Mouse (Mus musculus): ENCODE data around the gene Slc35f6.

Gene Slc35f6

DNA sequence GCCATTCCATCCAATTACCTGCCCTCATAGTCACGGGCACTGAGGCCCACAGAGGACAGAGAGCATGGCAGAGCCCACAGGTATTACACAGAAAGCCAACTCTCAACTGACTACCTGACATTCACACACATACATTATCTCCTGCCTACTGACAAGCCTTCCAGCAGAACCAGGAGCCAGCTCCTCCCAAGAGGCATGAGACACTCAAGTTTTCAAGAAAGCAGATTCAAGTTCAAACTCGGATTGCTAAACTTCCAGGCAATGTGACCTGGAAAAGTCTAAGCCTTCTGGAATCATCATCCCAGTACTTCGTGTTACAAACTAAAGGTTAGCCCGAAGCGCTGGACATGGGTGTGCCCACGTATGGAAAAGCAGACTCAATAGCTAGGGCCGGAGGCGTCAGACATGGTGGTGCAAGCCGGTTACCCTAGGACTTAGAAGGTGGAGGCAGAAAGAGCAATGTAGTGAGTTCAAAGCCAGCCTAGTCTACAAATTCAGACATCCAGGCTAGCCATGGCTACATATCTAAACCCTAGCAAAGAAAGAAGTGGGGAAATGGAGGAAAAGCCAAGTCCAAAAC lies 26.4 kb upstream of the Slc35f6 start:
- no peak for DNase-seq (ENCODE audit: low spot score)

DNA sequence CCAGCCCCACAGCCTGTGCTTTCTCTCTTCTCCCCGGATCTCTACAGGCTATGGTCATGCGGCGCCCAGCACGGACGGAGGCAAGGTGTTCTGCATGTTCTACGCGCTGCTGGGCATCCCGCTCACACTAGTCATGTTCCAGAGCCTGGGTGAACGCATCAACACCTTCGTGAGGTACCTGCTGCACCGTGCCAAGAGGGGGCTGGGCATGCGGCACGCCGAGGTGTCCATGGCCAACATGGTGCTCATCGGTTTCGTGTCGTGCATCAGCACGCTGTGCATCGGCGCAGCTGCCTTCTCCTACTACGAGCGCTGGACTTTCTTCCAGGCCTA lies 25.9 kb upstream of the Slc35f6 start:
- DNase-seq (ENCODE audit: low spot score), result no peak

DNA sequence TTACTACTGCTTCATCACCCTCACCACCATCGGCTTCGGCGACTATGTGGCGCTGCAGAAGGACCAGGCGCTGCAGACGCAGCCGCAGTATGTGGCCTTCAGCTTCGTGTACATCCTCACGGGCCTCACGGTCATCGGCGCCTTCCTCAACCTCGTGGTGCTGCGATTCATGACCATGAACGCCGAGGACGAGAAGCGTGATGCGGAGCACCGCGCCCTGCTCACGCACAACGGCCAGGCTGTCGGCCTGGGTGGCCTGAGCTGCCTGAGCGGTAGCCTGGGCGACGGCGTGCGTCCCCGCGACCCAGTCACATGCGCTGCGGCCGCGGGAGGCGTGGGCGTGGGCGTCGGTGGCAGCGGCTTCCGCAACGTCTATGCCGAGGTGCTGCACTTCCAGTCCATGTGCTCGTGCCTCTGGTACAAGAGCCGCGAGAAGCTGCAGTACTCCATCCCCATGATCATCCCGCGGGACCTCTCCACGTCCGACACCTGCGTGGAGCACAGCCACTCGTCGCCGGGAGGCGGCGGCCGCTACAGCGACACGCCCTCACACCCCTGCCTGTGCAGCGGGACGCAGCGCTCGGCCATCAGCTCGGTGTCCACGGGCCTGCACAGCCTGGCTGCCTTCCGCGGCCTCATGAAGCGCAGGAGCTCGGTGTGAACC lies 25.4 kb upstream of the Slc35f6 start:
- peak; percentile 62 for DNase-seq (ENCODE audit: low spot score)

DNA sequence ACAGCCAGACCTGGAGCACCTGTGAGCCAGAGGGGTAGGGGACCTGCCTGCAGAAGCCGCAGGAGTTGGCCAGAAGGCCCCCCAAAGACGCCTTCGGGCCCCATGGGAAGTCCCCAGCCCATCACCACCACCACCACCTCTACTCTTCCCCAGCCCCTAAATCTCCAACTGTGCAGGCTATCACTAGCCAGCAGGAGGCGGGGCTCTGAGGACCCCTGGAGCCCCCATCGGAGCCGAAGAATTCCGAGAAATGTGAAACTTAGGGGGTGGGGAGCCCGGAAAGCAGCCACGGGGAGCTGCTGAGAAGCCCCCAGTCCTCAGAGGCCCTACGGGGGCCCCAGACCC lies 24.9 kb upstream of the Slc35f6 start:
- DNase-seq (ENCODE audit: low spot score), result no peak

DNA sequence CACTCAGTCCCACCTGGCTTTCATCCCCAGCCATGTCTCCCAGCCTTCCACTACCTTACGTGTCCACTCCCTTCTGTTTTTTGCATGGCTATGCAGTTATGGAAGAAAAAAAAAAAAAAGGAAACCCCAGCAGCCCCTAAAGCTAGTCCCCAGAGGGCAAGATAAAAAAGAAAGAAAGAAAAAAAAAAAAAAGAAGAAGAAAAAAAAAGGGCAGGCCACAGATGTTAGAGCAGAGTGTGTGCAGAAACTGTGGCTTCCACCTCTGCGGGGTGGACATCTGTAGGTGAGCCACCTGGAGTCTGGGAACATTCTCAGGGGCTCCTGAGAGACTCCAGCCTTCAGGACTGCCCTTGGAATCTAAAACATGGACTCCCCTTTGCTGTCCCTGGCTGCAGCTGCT lies 24.4 kb upstream of the Slc35f6 start:
- no peak for DNase-seq (ENCODE audit: low spot score)

DNA sequence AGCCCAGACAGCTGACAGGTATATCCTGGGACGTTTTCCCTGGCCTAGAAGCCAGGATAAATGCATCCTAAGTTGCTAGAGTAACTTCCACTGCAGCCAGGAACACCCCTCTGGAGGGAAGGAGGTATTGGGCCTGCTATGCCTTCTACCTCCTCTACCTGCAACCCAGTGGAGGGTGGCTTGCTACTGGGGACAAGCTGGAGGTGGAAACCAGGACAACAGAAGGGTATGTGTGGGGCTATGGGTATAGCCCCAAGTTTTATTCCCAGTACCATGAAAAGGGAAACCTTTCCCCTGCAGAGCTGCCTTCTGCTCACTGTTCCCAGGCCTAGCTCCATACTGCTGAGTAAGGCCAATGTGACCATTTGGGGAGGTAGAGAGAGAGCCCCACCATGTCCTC lies 23.4 kb upstream of the Slc35f6 start:
- DNase-seq (ENCODE audit: low spot score), result no peak

DNA sequence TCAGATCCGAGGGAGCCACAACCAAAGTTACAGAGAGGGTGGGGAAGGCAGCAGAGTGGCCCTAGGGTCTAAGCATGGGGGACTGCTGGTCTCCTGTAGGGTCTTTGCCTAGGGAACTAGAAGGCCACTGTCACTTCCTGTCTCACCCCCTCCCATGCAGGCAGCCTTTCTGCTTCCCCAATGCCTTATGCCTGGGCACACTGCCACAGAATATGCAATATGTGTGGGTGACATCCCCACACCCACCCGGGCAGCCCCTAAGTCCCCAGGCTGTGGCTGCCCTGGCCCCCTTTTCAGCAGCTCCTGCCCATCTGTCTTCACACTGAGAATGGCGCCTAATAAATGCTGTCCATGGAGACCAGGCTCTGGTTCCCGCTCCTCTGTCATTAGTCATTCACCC lies 22.8 kb upstream of the Slc35f6 start:
- DNase-seq (ENCODE audit: low spot score), result no peak

DNA sequence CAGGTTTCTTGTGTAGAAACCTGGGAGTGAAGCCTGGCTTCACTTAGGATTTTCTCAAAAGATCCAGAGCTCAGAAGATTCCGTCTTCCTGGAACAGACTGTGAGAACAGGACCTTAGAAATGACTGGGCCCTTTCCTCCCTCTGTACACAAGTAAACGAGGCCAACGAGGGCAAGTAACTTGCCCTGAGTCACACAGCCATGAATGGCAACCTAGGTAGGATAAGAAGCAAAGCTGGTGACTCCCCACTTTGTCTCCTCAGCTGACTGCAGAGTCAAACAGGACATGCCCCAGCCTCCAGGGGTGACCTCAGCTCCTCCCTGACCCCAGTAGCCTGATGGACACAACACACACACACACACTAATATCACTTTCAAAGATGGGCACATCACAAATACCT lies 22.4 kb upstream of the Slc35f6 start:
- no peak for DNase-seq (ENCODE audit: low spot score)

DNA sequence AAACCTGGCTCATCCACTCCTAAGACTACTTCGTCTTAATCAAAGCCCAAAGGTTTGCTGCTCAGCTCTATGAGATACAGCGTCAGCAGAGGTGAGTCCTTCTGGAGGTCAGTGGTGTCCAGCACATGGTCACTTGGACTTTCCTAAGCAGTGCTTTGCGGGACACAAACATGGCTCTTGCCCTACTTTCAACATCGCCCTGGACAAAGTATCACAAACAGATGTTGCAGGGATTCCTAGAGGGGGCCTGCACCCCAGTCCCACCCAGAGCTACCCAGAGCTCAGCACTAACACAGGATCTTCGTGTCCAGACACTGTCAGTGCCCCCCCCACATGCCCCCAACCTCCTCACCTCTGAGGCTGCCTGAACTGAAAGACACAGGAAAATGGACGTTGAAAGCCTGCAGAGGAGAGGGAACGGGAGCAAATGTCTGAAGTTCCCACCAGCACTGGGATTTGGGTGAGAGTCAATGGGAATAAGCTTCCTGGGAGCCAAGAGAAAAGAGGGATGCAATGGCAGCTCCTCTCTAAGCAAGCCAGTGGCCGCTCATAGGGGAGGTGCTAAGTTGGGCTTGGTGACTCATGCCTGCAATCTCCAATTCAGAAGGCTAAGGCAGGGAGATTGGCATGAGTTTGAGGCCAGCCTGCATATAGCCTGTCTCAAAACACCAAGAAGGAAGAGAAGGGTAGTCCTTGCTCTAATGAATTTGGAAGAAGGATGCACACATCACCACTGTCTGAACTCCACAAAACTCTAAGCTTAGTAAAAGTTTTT lies 21.2 kb upstream of the Slc35f6 start:
- DNase-seq (ENCODE audit: low spot score), result no peak

DNA sequence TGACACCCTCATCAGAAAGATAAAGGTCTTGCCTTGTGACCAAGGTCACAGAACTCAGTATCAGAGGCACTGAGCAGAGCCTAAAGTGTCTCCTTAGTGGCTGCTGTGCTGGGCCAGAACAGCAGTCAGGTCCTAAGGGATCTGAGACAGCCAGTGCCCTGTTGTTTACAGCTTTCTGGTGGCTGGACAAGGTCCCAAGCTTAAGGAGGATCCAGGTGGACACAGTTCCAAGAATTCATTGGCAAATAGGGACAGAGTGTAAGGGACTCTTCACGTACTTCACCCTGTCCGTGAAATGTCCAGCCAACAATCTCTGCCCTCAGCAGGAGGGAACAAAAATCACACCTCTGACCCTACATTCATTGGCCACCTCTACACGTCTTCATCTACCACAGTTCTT lies 19.2 kb upstream of the Slc35f6 start:
- no peak for DNase-seq (ENCODE audit: low spot score)

DNA sequence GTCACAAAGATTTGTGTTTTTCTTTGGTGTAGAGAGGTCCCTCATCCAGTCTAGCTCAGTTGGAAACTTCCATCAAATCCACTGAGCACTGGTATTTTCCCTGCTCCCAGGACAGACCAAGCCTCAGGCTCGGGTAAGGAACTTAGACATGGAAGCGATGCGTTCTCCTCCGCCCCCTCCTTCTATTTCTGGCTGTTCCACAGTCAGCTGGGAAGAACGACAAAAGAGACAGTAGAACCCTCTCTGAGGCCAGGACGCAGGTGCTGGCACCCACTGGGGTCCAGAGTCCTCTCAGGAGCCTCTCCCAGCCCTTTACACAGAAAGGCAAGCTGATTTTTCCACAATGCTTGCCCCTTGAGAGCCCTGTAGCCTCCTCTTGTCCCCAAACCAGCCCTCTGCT lies 17.3 kb upstream of the Slc35f6 start:
- no peak for DNase-seq (ENCODE audit: low spot score)

DNA sequence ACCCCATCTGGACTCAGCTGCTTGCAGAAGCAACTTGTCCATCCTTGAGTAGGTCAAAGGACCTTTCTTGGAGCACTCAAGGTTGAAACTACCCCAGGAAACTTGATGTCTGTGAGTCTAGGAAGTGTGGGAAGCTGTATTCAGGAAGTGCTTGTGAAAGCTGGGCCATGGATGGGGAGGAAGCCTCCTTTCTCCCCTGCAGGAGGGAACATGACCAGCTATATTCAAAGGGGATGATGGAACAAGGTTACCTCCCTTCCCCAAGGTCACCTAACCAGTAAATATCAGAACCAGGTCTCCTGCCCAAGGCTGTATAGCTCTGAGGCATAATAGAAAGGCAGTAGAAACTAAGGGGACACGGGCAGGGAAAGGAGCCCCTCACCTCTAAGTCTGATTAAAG lies 15.6 kb upstream of the Slc35f6 start:
- no peak for DNase-seq (ENCODE audit: low spot score)

DNA sequence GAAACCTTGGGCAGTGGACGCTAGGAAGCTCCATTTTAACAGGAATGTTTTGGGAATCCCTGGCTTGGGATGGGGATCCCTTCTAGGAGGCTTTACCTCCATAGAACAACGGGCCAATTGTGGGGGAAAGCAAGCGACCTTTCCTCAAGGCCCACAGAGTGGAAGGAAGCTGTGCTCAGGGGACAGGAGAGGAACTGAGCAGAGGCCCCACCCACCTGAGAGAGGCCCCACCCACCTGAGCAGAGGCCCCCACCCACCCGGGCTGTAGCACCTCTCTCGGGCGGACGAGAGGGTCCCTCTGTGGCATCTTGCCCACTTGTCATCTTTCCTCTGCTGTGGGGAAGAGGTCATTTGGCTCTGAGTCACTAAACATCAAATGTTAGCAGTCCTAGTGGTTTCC lies 10.7 kb upstream of the Slc35f6 start:
- DNase-seq (ENCODE audit: low spot score), result no peak

DNA sequence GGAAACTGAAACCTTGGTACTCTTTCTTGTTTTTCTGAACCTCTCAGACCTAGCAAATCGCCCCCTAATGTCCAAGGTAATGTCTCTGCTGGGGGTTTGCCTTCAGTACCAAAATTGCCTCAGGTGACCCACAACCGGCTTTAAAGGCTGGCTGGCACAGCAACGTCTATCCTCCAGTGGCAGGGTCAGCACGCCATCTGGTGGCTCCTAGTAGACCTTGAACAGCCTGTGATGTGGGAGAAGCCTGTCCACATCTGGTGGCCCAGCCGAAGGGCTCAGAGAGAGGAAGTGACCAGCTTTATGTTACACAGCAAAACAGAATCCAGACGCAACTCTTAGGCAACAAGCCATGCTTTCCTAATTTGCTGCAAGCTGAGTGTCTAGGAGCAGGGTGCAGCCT lies 9.7 kb upstream of the Slc35f6 start:
- peak; percentile 52 for DNase-seq (ENCODE audit: low spot score)

DNA sequence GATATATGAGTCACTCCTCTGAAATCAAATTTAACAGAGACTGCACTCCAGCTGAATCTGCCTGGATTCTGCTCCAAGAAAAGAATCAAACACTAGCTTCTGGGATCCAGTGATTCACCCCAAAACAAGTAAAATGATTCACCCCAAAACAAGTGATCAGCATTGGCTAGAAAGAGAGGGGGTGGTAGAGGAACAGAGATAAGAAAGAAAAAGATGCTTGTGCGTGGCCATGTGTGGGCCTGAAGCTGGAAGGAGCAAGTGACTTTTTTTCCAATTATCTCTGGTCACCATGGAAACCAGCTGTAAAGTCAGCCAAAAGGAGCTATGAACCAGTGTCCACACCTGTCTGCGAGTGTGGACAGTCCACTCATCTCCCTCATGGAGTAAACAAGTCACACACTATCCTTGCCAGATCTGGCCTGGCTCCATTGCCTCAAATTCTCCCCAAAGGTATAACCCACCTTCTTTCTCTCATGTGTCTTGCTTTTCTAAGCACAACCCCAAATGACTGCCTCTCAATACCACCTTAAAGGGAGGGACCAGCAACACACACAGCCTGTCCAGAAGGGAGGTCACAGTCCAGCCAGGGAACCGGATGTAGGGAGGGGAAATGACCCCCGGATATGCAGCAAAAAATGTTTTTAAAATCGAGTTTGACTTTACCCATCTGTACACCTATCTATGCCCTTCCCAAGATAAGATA lies 4.1 kb upstream of the Slc35f6 start:
- DNase-seq (ENCODE audit: low spot score), result no peak

DNA sequence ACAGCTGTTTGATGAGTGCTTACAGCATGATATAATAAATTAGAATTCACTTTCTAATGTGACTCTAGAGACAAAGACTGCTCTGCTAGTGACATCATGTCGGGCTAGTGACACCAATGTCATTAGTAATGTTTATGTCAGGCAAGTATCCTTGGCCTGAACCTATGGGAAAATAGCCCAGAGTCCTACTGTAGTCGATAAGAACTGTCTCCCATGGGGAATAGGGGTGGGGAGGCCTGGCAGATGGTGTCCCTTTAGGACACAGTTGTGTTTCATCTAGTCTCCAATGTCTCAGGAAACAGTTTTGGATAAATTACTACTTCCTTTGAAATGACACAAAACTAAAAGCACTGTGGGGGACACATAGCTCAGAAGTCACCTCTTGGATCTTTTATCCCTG lies 1.7 kb upstream of the Slc35f6 start:
- DNase-seq (ENCODE audit: low spot score), result no peak

DNA sequence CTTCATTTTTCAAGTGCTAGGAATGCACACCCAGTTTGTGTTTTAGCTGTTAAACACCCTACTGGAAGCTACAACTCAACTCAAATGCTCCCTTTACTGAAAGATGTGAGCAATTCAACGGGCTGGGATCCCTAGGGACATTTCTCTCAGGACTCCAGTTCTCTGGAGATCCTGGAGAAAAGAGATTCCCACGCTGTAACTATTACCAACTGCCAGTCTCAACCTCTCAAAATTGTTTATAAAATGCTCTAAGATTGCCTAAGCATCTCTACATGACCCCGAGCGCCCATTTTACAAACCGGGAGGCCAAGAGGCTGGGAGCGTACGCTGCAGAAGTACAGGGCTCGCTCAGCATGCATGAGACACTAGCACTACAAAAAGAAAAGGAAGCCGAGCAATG lies 337 bp upstream of the Slc35f6 start:
- no peak for DNase-seq (ENCODE audit: low spot score)

DNA sequence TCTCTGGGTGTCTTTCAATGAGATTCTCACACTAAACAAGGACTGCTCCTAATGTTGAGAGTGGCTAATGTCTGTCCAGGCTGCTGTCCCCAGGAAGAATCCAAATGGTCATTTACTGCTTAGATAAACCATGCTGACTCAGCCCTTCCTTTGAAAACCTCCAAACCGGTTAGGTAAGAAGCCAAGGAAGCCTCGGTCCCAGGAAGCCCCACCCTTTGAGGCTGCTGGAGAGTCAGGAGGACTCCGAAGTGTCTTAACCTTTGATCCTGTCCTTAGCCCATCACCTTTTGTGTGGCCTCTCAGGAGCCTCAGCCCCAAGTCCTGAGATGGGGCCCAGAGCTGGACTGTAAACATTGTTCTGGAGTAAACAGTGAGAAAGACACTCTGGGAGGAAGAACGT lies 1.8 kb downstream of the Slc35f6 start:
- DNase-seq (ENCODE audit: low spot score), result no peak

DNA sequence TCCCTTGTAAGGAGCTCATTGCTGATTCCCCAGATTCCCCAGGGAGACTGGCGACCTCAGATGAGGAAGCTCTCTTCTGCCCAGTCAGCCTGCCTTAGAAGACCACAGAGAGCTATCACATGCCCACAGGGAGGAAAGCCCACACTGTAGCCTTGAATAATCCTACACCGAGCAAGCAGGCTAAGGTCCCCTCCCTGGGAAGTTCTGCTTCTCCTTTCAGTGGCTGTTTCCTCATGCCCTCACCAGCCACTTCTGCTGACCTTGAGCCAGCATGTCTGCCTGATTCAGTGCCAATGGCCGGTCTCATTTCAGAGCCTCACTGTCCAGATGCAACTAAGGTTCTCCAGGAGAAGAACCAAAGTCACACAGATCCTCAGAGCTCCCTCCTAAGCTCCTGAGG lies 3.0 kb downstream of the Slc35f6 start:
- DNase-seq (ENCODE audit: low spot score), result no peak

DNA sequence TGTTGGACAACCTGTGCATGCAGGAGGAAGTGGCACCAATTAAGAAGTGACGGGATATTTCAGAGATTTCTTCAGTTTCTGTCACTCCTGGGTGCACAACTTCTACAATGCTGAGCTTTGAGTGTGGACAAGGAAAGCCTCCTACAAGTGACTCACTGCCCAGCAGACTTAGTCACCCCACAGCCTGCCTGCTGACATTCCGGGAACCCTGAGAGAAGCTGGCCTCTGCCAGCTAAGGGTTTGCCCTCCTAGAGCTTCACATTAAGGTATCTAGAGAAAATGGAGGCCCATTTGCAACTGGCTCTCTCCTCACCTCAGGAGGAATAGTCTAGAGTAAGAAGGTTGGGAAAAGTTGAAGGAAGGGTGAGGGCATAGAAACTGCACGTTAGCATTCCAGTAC lies 3.8 kb downstream of the Slc35f6 start:
- DNase-seq (ENCODE audit: low spot score), result no peak

DNA sequence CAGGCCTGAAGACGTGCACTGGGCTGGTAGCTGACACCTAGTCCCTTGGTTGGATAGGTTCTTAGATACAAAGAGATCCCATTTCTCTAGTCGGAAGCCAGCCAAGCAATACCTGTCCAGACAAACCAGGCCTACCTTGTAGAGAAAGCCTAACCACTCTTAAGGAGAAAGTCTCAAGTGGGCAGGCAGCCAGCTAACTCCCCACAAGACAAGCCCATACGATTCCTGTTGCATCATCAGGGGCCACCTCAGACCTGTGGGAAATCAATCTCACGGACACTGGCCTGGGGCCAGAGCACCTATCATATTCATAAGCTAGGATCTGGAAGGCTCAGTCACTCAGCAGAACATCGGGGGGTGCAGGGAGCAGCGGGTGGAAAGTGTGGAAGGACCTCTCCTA lies 5.5 kb downstream of the Slc35f6 start:
- no peak for DNase-seq (ENCODE audit: low spot score)

DNA sequence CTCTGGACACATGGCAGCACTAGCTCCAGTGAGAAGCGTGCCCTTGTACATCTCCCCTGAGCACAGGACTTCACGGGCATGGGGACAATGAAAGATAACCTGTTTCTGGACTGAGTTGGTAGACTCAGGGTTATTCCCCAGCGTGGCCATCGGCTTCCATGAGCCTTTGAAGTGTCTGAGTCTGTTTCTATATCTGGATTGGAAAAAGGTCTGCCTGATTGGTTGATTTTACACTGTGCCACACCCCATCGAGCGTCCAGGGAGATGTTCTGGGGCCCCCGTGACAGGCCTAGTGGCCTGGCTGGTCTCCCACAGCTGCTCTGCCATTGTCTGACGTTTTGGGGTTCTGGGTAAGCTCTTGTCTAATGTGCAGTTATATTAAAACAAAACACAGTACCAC lies 7.3 kb downstream of the Slc35f6 start:
- no peak for DNase-seq (ENCODE audit: low spot score)

DNA sequence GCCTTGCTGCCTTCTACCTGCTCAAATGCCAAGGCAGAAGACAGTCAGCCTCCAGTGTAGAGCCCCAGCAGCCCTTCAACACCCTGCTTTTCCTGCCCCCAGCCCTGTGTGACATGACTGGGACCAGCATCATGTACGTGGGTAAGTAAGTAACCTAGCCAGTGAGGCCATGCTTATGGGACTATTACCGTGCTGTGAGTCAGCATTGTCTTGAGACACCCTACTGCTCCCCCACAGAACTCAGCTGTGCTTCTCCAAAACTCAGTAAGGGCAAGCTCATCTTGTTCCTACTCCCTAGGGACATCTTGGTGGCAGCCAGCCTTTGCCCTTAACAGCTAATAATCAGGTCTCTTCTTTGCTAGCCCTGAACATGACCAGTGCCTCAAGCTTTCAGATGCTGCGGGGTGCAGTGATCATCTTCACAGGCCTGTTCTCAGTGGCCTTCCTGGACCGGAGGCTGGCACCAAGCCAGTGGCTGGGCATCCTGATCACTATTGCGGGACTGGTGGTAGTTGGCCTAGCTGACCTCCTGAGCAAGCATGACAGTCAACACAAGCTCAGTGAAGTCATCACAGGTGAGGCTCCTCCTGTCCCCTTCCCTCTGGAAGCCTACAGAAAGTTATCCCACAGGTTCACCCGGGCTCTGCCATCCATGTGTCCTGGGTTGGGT lies 7.9 kb downstream of the Slc35f6 start:
- DNase-seq (ENCODE audit: low spot score), result no peak

All from T-cell, adult 2 months (primary cell).